Mouse (Mus musculus) CH12.LX (cell line): Measurements from ENCODE around the gene Bub1.

Experiments
- CTCF ChIP-seq, 2 experiments: IDR thresholded peaks in 1 of 2; conservative IDR thresholded peaks in 1 of 2; 2 replicates each; pipeline ENCODE4 v1.5.1; 2011 to 2012; ENCODE audit warnings: low read depth in 2 of 2, low read length in 2 of 2, improper control_type of control experiment in 1 of 2, inconsistent platforms in 1 of 2, mild to moderate bottlenecking in 1 of 2, moderate library complexity in 1 of 2
- ELF1 ChIP-seq: IDR thresholded peaks from 2 replicates; pipeline ENCODE4 v1.6.1; 2014; ENCODE audit warnings: low read depth, mild to moderate bottlenecking, inconsistent platforms, low read length, improper control_type of control experiment
- EP300 ChIP-seq: IDR thresholded peaks from 2 replicates; pipeline ENCODE4 v1.6.1; 2011; ENCODE audit warnings: low read length, improper control_type of control experiment
- ETS1 ChIP-seq: conservative IDR thresholded peaks from 2 replicates; pipeline ENCODE4 v1.6.1; 2012; ENCODE audit warnings: low read depth, mild to moderate bottlenecking, inconsistent platforms, low read length, improper control_type of control experiment, moderate library complexity
- HCFC1 ChIP-seq: IDR thresholded peaks from 2 replicates; pipeline ENCODE4 v1.6.1; 2012; ENCODE audit warnings: low read depth, mild to moderate bottlenecking, inconsistent platforms, low read length, improper control_type of control experiment
- RCOR1 ChIP-seq: conservative IDR thresholded peaks from 2 replicates; pipeline ENCODE4 v1.6.1; 2012; ENCODE audit warnings: low read depth, mild to moderate bottlenecking, inconsistent platforms, low read length, improper control_type of control experiment
- SMC3 ChIP-seq: IDR thresholded peaks from 2 replicates; pipeline ENCODE4 v1.6.1; 2011; ENCODE audit warnings: low read depth, low read length, improper control_type of control experiment
- USF2 ChIP-seq: conservative IDR thresholded peaks from 2 replicates; pipeline ENCODE4 v1.6.1; 2011; ENCODE audit warnings: low read depth, low read length, improper control_type of control experiment
- ZC3H11A ChIP-seq: IDR thresholded peaks from 2 replicates; pipeline ENCODE4 v1.6.1; 2012; ENCODE audit warnings: low read depth, mild to moderate bottlenecking, inconsistent platforms, low read length, improper control_type of control experiment
- ZKSCAN1 ChIP-seq: IDR thresholded peaks from 2 replicates; pipeline ENCODE4 v1.6.1; 2012; ENCODE audit warnings: low read depth, inconsistent platforms, low read length, improper control_type of control experiment, borderline replicate concordance
- ZMIZ1 ChIP-seq: IDR thresholded peaks from 2 replicates; pipeline ENCODE4 v1.6.1; 2012; ENCODE audit warnings: low read depth, mild to moderate bottlenecking, inconsistent platforms, low read length, improper control_type of control experiment
- ZNF384 ChIP-seq: IDR thresholded peaks from 2 replicates; pipeline ENCODE4 v1.6.1; 2012; ENCODE audit warnings: low read depth, low read length, improper control_type of control experiment, inconsistent platforms

- no peak for TF ChIP-seq SMC3
- no peak for TF ChIP-seq CTCF (conservative IDR thresholded peaks at IDR 0.05 in 1 of 2, IDR thresholded peaks at IDR 0.05 in 1 of 2; ENCODE audit: low read depth in 2 of 2, low read length in 2 of 2)
- no peak for TF ChIP-seq RCOR1
- TF ChIP-seq EP300, result no peak
- no peak for TF ChIP-seq USF2
- no peak for TF ChIP-seq ETS1
- no peak for TF ChIP-seq HCFC1
- TF ChIP-seq ZMIZ1, result no peak
- no peak for TF ChIP-seq ELF1
- TF ChIP-seq ZKSCAN1, result no peak
- TF ChIP-seq ZC3H11A, result no peak
- no peak for TF ChIP-seq ZNF384
Measured at GRCm38 (mm10) chr2:127754113-127754512, 77.6 kb downstream of the Bub1 start.
